8 mouse cellular contexts compared by ENCODE assay signal in genomic region chr12:70144637-70145448, GRCm38 (mm10). TPM values are rescaled to one million over a fixed set of nuclear protein-coding genes. Genes with fewer than 3 reads are reported as not detected.
DNase-seq lines count a peak whose midpoint lies in the region; ATAC-seq and TF ChIP-seq lines count a peak whose summit lies in the region.

No protein-coding gene starts in this region.

- H3K27me3 ChIP-seq in hindbrain, embryonic 11.5 days (ENCODE audit: control insufficient read depth, insufficient read depth, low read length) = no peaks in the 10 kb centered on the region

- peak; percentile 78 for ATAC-seq in erythroblast, adult 5-6 weeks (replicated peaks; ENCODE audit: low FRiP score, poor library complexity, severe bottlenecking)
- 0 out of 2 replicates have a peak, but pooled peaks have one; percentile 43 for ATAC-seq in hindbrain, embryonic 11.5 days (ENCODE audit: low FRiP score)

- WGBS in hindbrain, embryonic 11.5 days = 50% methylated on average over 20 of the region's 20 CpGs

- no peak overlapping the region for H3K4me2 ChIP-seq in hindbrain, embryonic 11.5 days (replicated peaks; ENCODE audit: low read depth, low read length)

- H3K9ac ChIP-seq in hindbrain, embryonic 11.5 days (ENCODE audit: low read depth, low read length) = no peak overlapping the region

- no peaks in the 10 kb centered on the region for H3K4me1 ChIP-seq in hindbrain, embryonic 11.5 days (replicated peaks; ENCODE audit: control insufficient read depth, insufficient read depth, low read length)

- H3K36me3 ChIP-seq in hindbrain, embryonic 11.5 days (ENCODE audit: control insufficient read depth, insufficient read depth, low read length) = no peaks in the 10 kb centered on the region

- TF ChIP-seq POLR2A in brain, embryonic 14.5 days (IDR thresholded peaks at IDR 0.05; ENCODE audit: borderline replicate concordance, extremely low read depth, insufficient read depth, insufficient read length, poor library complexity, severe bottlenecking) = no peak

- H3K27ac ChIP-seq in hindbrain, embryonic 11.5 days (ENCODE audit: low read depth, low read length) = 0 out of 2 replicates have a peak overlapping the region, but pooled peaks have one; percentile 19

- H3K9me3 ChIP-seq in hindbrain, embryonic 11.5 days (ENCODE audit: control insufficient read depth, low read length) = no peaks in the 10 kb centered on the region

- TF ChIP-seq CTCF in brain, embryonic 14.5 days (IDR thresholded peaks at IDR 0.05; ENCODE audit: borderline replicate concordance, extremely low read depth, insufficient read depth, insufficient read length) = peak; percentile 69

- no peak overlapping the region for H3K4me3 ChIP-seq in hindbrain, embryonic 11.5 days (ENCODE audit: low read depth, low read length)

- DNase-seq in kidney, adult 18-20 months = peak; percentile 52
- DNase-seq in kidney, adult 11 months = no peak
- DNase-seq in brain, embryonic 14.5 days (ENCODE audit: low read depth) = peak; percentile 78
- peak; percentile 84 for DNase-seq in hindbrain, embryonic 11.5 days (ENCODE audit: low spot score)
- DNase-seq in layer of hippocampus, postnatal 10 days (ENCODE audit: low spot score in 2 of 2) = peak; percentile 67 to 72
- DNase-seq in lung, postnatal 25 days (ENCODE audit: low spot score) = peak; percentile 64
- peak; percentile 38 to 67 for DNase-seq in spleen, postnatal 10 days (ENCODE audit: low spot score in 2 of 2)

RNA-seq across cellular contexts. Expression of gene Abhd12b, which starts 9.1 kb away (rescaled TPM):
- 0.18 and 0.34 TPM in 2 replicates for polyA plus RNA-seq in brain, embryonic 14.5 days (2012; rRNA removed)
- total RNA-seq in erythroblast, adult 5-6 weeks (2015; ENCODE audit: low replicate concordance) = not detected in 2 replicates
- total RNA-seq in erythroblast, adult 5-6 weeks (2017; ENCODE audit: low replicate concordance) = not detected in 2 replicates
- not detected in 2 replicates for polyA plus RNA-seq in hindbrain, embryonic 11.5 days (2014; fragmentation: Nextera tagmentation; extraction: Ambion mirVana)
- under 1 TPM; 0.34 to 0.40 TPM for total RNA-seq in layer of hippocampus, postnatal 10 days (2021)

RNA-seq across cellular contexts. Expression of gene Nin, which starts 31.3 kb away (rescaled TPM):
- polyA plus RNA-seq in brain, embryonic 14.5 days (2012; rRNA removed) = 23.8 and 29.7 TPM in 2 replicates
- 25.7 and 43.9 TPM in 2 replicates for total RNA-seq in erythroblast, adult 5-6 weeks (2015; ENCODE audit: low replicate concordance)
- total RNA-seq in erythroblast, adult 5-6 weeks (2017; ENCODE audit: low replicate concordance) = 42.9 and 61.9 TPM in 2 replicates
- polyA plus RNA-seq in hindbrain, embryonic 11.5 days (2014; fragmentation: Nextera tagmentation; extraction: Ambion mirVana) = 14.9 and 15.4 TPM in 2 replicates
- total RNA-seq in layer of hippocampus, postnatal 10 days (2021) = 10 to 100 TPM; 59.8 to 85.9 TPM
